Mouse (Mus musculus) liver, embryonic 14.5 days (tissue): ENCODE data around the gene Pkd1l1. TPM values are rescaled to one million over a fixed set of nuclear protein-coding genes. Genes with fewer than 3 reads are reported as not detected.

Experiments used
- ATAC-seq: fragments of 200-750 bp; cut with Nextera tagmentation; 2 replicates; pipeline ENCODE4 v1.8.0; 2017; ENCODE audit warnings: moderate number of reproducible peaks, mild to moderate bottlenecking, moderate library complexity; ENCODE audit not compliant: insufficient read depth
- DNase-seq, 3 experiments: peaks; one replicate each; pipeline ENCODE4 v3.0.0-alpha.2; 2012 to 2013; ENCODE audit warnings: low read depth in 3 of 3, low spot score in 3 of 3
- H3K27ac ChIP-seq: fragments of 300-500 bp; sonication (generic); 2 replicates; pipeline ENCODE4 v1.5.1; 2014; ENCODE audit warnings: moderate library complexity, mild to moderate bottlenecking, control low read depth, inconsistent platforms
- H3K27me3 ChIP-seq: fragments of 300-500 bp; sonication (generic); 2 replicates; pipeline ENCODE4 v1.6.1; 2014; ENCODE audit warnings: mild to moderate bottlenecking, low read length, moderate library complexity; ENCODE audit not compliant: control insufficient read depth, insufficient read depth
- H3K36me3 ChIP-seq: fragments of 300-500 bp; sonication (generic); replicated peaks from 2 replicates; pipeline ENCODE4 v1.6.1; 2014; ENCODE audit warnings: low read depth; ENCODE audit not compliant: control insufficient read depth, insufficient read depth
- H3K4me1 ChIP-seq, 2 experiments: fragments of 200-500 bp in 1 of 2; fragments of 300-500 bp in 1 of 2; sonication (generic) in 1 of 2; replicated peaks; 2 replicates each; pipeline ENCODE4 v1.6.1; 2012 to 2014; ENCODE audit warnings: antibody characterized with exemption in 1 of 2, inconsistent platforms in 1 of 2, low read length in 1 of 2; ENCODE audit not compliant: control insufficient read depth in 2 of 2, insufficient read depth in 2 of 2
- H3K4me2 ChIP-seq: fragments of 300-500 bp; sonication (generic); 2 replicates; pipeline ENCODE4 v1.6.1; 2014; ENCODE audit warnings: low read depth, mild to moderate bottlenecking, control low read depth, moderate library complexity
- H3K4me3 ChIP-seq, 2 experiments: fragments of 200-500 bp in 1 of 2; fragments of 300-500 bp in 1 of 2; sonication (generic) in 1 of 2; 2 replicates each; pipeline ENCODE4 v1.5.1; 2012 to 2014; ENCODE audit warnings: low read depth in 2 of 2, low read length in 2 of 2, mild to moderate bottlenecking in 2 of 2, control low read depth in 1 of 2, inconsistent platforms in 1 of 2, moderate library complexity in 1 of 2; ENCODE audit not compliant: insufficient read depth in 1 of 2
- H3K9ac ChIP-seq: fragments of 300-500 bp; sonication (generic); replicated peaks from 2 replicates; pipeline ENCODE4 v1.6.1; 2014; ENCODE audit warnings: mild to moderate bottlenecking, control low read depth, moderate library complexity
- H3K9me3 ChIP-seq: fragments of 300-500 bp; sonication (generic); 2 replicates; pipeline ENCODE4 v1.6.1; 2016; ENCODE audit warnings: low read length, mixed read lengths; ENCODE audit not compliant: control insufficient read depth
- CTCF ChIP-seq: IDR thresholded peaks from 2 replicates; pipeline ENCODE4 v1.5.1; 2016; ENCODE audit warnings: antibody characterized with exemption, low read depth, control low read depth
- EP300 ChIP-seq: IDR thresholded peaks from 2 replicates; pipeline ENCODE4 v1.6.1; 2016; ENCODE audit warnings: antibody characterized with exemption, low read depth
- WGBS: fragments of 180-500 bp; shearing (Covaris S2); extraction: QIAGEN DNeasy Blood & Tissue Kit; methylation state at CpG from one replicate; pipeline ENCODE4 v1.1.7; 2014; ENCODE audit not compliant: insufficient replicate concordance; 5-methylcytosine and 5-hydroxymethylcytosine counted together
- polyA plus RNA-seq, 2 experiments: library from polyadenylated mRNA; depleted of rRNA in 1 of 2; stranded (reverse) in 1 of 2; unstranded in 1 of 2; fragments of >200 nt; fragmentation: Nextera tagmentation in 1 of 2; extraction: Ambion mirVana in 1 of 2; gene quantifications; 2 replicates each; pipeline versions ENCODE4 v1.2.1 to v1.2.3; 2012 to 2014

Gene Pkd1l1
- polyA plus RNA-seq, 2 experiments: 0.11 to 0.23 TPM

GRCm38 (mm10) chr11:8821403-8821802 is 151.7 kb downstream of the Pkd1l1 start:
- Histone ChIP-seq H3K9me3 (no peaks in the 10 kb centered on the region), H3K4me1 (peaks cover 0 to 4% of the 10 kb centered on the region in 2 experiments; a peak in 1 of 4 replicates), H3K9ac (no peak overlapping the region), H3K4me3 (no peak overlapping the region), H3K27ac (no peak overlapping the region), H3K36me3 (no peaks in the 10 kb centered on the region), H3K4me2 (no peak overlapping the region), H3K27me3 (no peaks in the 10 kb centered on the region)
- ATAC-seq (no peak), DNase-seq (no peak)
- no peak for TF ChIP-seq CTCF
- no peak for TF ChIP-seq EP300
- WGBS: 33% methylated on average over 4 of the region's 4 CpGs

GRCm38 (mm10) chr11:8817376-8817775 is 155.7 kb downstream of the Pkd1l1 start:
- H3K4me2 ChIP-seq: no peak overlapping the region
- no peaks in the 10 kb centered on the region for H3K36me3 ChIP-seq
- H3K9me3 ChIP-seq: no peaks in the 10 kb centered on the region
- ATAC-seq (no peak), DNase-seq (no peak)
- H3K27ac ChIP-seq: no peak overlapping the region
- TF ChIP-seq EP300 (no peak), CTCF (no peak)
- no peak overlapping the region for H3K9ac ChIP-seq
- 38% methylated on average over 3 of the region's 3 CpGs for WGBS
- peaks cover 0 to 4% of the 10 kb centered on the region in 2 experiments; a peak in 1 of 4 replicates for H3K4me1 ChIP-seq
- H3K4me3 ChIP-seq: no peak overlapping the region
- H3K27me3 ChIP-seq: no peaks in the 10 kb centered on the region

GRCm38 (mm10) chr11:8814097-8814790 is 158.8 kb downstream of the Pkd1l1 start:
- DNase-seq: no peak

GRCm38 (mm10) chr11:8811506-8812100 is 161.5 kb downstream of the Pkd1l1 start:
- no peak overlapping the region for H3K27ac ChIP-seq
- H3K9ac ChIP-seq: no peak overlapping the region
- no peak overlapping the region for H3K4me3 ChIP-seq
- H3K4me1 ChIP-seq: peaks cover 0 to 2% of the 10 kb centered on the region in 2 experiments; a peak in 2 of 4 replicates
- DNase-seq (no peak), ATAC-seq (no peak)
- no peaks in the 10 kb centered on the region for H3K9me3 ChIP-seq
- TF ChIP-seq CTCF: no peak
- TF ChIP-seq EP300: no peak
- no peaks in the 10 kb centered on the region for H3K36me3 ChIP-seq
- 21% methylated on average over 5 of the region's 5 CpGs for WGBS
- no peak overlapping the region for H3K4me2 ChIP-seq
- H3K27me3 ChIP-seq: no peaks in the 10 kb centered on the region

More at GRCm38 (mm10) chr11:8814097-8814790, 158.8 kb downstream of the Pkd1l1 start:
- no peak overlapping the region for H3K27ac ChIP-seq
- TF ChIP-seq CTCF: no peak
- no peak for TF ChIP-seq EP300
- H3K4me2 ChIP-seq: no peak overlapping the region
- no peak overlapping the region for H3K4me3 ChIP-seq
- 50% methylated on average over 4 of the region's 4 CpGs for WGBS
- no peak for ATAC-seq
- H3K9ac ChIP-seq: no peak overlapping the region
- no peaks in the 10 kb centered on the region for H3K36me3 ChIP-seq
- peaks cover 0 to 2% of the 10 kb centered on the region in 2 experiments; a peak in 2 of 4 replicates for H3K4me1 ChIP-seq
- no peaks in the 10 kb centered on the region for H3K27me3 ChIP-seq
- H3K9me3 ChIP-seq: no peaks in the 10 kb centered on the region

- DNase-seq (no peak), ATAC-seq (no peak)
Measured at GRCm38 (mm10) chr11:8809644-8810043, 163.4 kb downstream of the Pkd1l1 start.

More at GRCm38 (mm10) chr11:8809644-8810043, 163.4 kb downstream of the Pkd1l1 start:
- Histone ChIP-seq H3K4me3 (no peak overlapping the region), H3K4me1 (peaks cover 0 to 2% of the 10 kb centered on the region in 2 experiments; a peak in 2 of 4 replicates), H3K4me2 (no peak overlapping the region), H3K27ac (no peak overlapping the region), H3K9ac (no peak overlapping the region), H3K27me3 (no peaks in the 10 kb centered on the region), H3K36me3 (no peaks in the 10 kb centered on the region), H3K9me3 (no peaks in the 10 kb centered on the region)
- WGBS: 23% methylated on average over 1 of the region's 1 CpGs
- TF ChIP-seq CTCF: no peak
- no peak for TF ChIP-seq EP300
